Mouse (Mus musculus) ES-E14 (cell line): ENCODE measurements around the gene Cd55. TPM values are rescaled to one million over a fixed set of nuclear protein-coding genes. Genes with fewer than 3 reads are reported as not detected.

Source experiments
- DNase-seq: peaks from one replicate; pipeline ENCODE4 v3.0.0-alpha.2; 2013; ENCODE audit warnings: low read depth, low spot score
- H3K27ac ChIP-seq: 2 replicates; pipeline ENCODE4 v1.5.1; 2012; ENCODE audit warnings: low read depth, mild to moderate bottlenecking, low read length, moderate library complexity, mixed read lengths; ENCODE audit not compliant: poor library complexity, insufficient read depth, severe bottlenecking
- H3K36me3 ChIP-seq: 2 replicates; pipeline ENCODE4 v1.6.1; 2012; ENCODE audit warnings: mild to moderate bottlenecking, low read length, moderate library complexity, mixed read lengths; ENCODE audit not compliant: control insufficient read depth, poor library complexity, insufficient read depth, severe bottlenecking
- H3K4me1 ChIP-seq, 2 experiments: fragments of 150-350 bp in 1 of 2; sonication (generic) in 1 of 2; 2 replicates each; pipeline ENCODE4 v1.6.1; 2012; ENCODE audit warnings: low read length in 2 of 2, mild to moderate bottlenecking in 1 of 2, mixed read lengths in 1 of 2; ENCODE audit not compliant: control insufficient read depth in 2 of 2, insufficient read depth in 2 of 2, poor library complexity in 1 of 2
- H3K4me3 ChIP-seq, 2 experiments: fragments of 150-350 bp in 1 of 2; sonication (generic) in 1 of 2; 2 replicates each; pipeline ENCODE4 v1.5.1; 2012; ENCODE audit warnings: low read length in 2 of 2, low read depth in 1 of 2, mild to moderate bottlenecking in 1 of 2, mixed read lengths in 1 of 2; ENCODE audit not compliant: insufficient read depth in 1 of 2, poor library complexity in 1 of 2, severe bottlenecking in 1 of 2
- H3K9ac ChIP-seq: 2 replicates; pipeline ENCODE4 v1.6.1; 2012; ENCODE audit warnings: low read depth, mild to moderate bottlenecking, low read length, mixed read lengths; ENCODE audit not compliant: poor library complexity, insufficient read depth, severe bottlenecking
- H3K9me3 ChIP-seq: fragments of 150-350 bp; sonication (generic); 2 replicates; pipeline ENCODE4 v1.6.1; 2012; ENCODE audit warnings: low read depth, mild to moderate bottlenecking, low read length; ENCODE audit not compliant: control insufficient read depth, insufficient read depth
- CHD2 ChIP-seq: IDR thresholded peaks from 2 replicates; pipeline ENCODE4 v1.6.1; 2014; ENCODE audit warnings: mild to moderate bottlenecking, low read depth, low read length, inconsistent platforms
- HCFC1 ChIP-seq: IDR thresholded peaks from 2 replicates; pipeline ENCODE4 v1.6.1; 2012; ENCODE audit warnings: low read length, inconsistent platforms, borderline replicate concordance; ENCODE audit not compliant: insufficient read depth
- MAFK ChIP-seq: IDR thresholded peaks from 2 replicates; pipeline ENCODE4 v1.6.1; 2014; ENCODE audit warnings: mild to moderate bottlenecking, low read depth, low read length, inconsistent platforms; ENCODE audit not compliant: insufficient read depth
- ZC3H11A ChIP-seq: IDR thresholded peaks from 2 replicates; pipeline ENCODE4 v1.6.1; 2012; ENCODE audit warnings: low read depth, mild to moderate bottlenecking, inconsistent platforms, low read length, borderline replicate concordance
- ZNF384 ChIP-seq: IDR thresholded peaks from 2 replicates; pipeline ENCODE4 v1.6.1; 2012; ENCODE audit warnings: low read depth, low read length, inconsistent platforms
- in situ Hi-C, 2 experiments: fragments of 600-800 bp; cut with MboI; formaldehyde crosslinking; loops; one replicate each; pipeline ENCODE4 v1.15.1; 2025; ENCODE audit warnings: low sequenced_read_pairs in 2 of 2, inconsistent platforms in 1 of 2; ENCODE audit not compliant: unreplicated experiment in 2 of 2
- total RNA-seq: library from RNA; depleted of rRNA; stranded (reverse); fragments of 300-350 nt; gene quantifications from 2 replicates; pipeline ENCODE4 v1.2.3, GENCODE M21; 2012

Gene Cd55
- total RNA-seq, 1 experiment: 11.2 TPM

DNA sequence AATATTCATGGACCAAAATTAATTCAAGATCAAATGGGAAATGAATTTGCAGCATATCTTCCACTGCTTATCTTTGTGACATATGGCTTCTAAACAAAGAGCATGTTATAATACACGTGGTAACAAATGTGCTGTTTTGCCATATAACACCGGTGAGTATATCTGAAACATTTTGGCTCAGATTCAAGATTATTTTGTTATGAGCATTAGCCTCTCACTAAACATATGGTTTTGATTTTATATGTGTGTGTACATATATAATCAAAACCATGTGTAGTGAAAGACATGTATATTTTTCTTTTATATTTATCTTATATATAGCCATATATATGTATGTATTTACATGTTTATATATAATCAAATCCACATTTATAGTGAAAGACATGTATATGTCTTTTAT, 44.9 kb upstream of the Cd55 start:
- Histone ChIP-seq H3K4me1 (no peaks in the 10 kb centered on the region), H3K27ac (no peak overlapping the region), H3K36me3 (no peaks in the 10 kb centered on the region), H3K9me3 (no peaks in the 10 kb centered on the region), H3K9ac (no peak overlapping the region), H3K4me3 (no peak overlapping the region)
- DNase-seq: no peak
- in situ Hi-C loops: no loop called here
- TF ChIP-seq ZNF384 (no peak), CHD2 (no peak), MAFK (no peak), ZC3H11A (no peak), HCFC1 (no peak)

DNA sequence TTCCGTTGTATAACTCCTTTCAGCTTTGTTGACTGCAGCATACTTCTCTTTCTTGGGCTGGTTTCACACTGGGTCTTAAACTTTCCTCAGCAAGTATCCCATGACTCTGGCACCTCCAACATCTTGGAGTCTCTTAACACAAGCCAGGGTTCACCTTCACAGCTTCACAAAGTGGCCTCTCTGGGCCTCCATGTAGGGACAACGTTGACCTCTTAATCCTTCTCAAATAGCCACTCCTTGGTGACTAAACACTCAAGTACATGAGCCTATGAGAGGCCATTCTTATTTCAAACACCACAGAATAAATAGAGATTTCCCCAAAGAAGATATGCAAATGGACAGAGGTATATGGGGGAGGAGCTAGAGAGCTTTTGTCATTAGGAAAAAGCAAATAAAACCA, 37.4 kb upstream of the Cd55 start:
- TF ChIP-seq HCFC1: no peak
- no peak for TF ChIP-seq ZNF384
- TF ChIP-seq ZC3H11A: no peak
- no peak for TF ChIP-seq MAFK
- no peak for TF ChIP-seq CHD2
- Histone ChIP-seq H3K9ac (no peak overlapping the region), H3K4me1 (no peaks in the 10 kb centered on the region), H3K27ac (no peak overlapping the region), H3K36me3 (no peaks in the 10 kb centered on the region), H3K9me3 (no peaks in the 10 kb centered on the region), H3K4me3 (no peak overlapping the region)
- in situ Hi-C loops: no loop called here
- no peak for DNase-seq

DNA sequence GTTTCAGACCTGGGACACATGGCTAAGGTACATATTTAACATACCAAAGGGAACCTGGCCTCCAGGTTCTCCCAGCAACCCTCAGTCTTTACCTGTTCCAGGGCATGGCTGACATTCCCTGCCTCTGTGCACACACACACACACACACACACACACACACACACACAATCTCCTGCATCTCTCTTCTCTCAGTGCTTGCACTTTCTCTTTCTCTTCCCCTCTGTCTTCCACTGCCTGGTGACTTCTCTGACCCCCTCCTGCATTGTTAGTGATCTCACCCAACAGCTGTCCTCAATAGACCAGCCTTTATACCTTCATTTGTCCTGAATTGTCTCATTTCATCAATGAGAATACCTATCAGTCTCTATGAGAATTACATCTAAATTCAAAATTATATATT, 35.8 kb upstream of the Cd55 start:
- H3K4me1 ChIP-seq: no peaks in the 10 kb centered on the region
- no peak overlapping the region for H3K9ac ChIP-seq
- no peak overlapping the region for H3K27ac ChIP-seq
- no peak overlapping the region for H3K4me3 ChIP-seq
- in situ Hi-C loops: no loop called here
- H3K9me3 ChIP-seq: no peaks in the 10 kb centered on the region
- no peaks in the 10 kb centered on the region for H3K36me3 ChIP-seq
- DNase-seq: no peak
- TF ChIP-seq MAFK (no peak), CHD2 (no peak), ZC3H11A (no peak), HCFC1 (no peak), ZNF384 (no peak)

DNA sequence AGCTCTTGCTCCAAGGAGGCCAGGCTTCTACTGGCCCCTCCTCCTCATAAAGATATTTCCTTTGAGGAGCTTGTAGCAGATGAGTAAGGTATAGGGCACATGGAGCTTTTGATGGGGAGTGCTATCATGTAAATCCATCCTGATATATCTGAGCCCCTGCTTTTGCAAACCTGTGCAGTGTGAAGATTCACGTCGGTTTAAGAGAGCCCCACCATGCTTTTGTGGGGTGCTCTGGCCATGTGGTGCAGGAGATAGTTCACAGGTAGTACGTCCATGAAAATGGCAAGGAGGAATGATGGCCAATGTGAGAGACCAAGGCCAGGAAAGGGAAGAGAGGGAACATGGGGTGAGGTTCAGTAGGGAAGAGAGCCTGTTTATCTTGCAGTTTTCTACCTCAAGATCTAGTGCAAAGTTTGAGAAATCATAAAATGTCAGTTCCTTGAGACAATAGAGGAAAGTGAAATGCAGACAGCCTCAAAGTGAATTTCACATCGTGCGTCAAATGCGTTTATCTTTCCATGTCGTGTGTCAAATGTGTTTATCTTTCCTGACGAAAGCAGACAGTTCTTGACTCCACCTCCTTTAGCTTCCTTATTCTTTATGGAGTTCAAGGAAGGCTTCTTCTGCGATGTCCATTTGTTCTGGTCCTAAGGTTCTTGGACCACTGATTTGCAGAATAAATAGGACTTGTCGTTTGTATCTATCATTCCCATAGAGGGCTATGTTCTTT, 24.4 kb upstream of the Cd55 start:
- Histone ChIP-seq H3K4me3 (no peak overlapping the region), H3K9ac (no peak overlapping the region), H3K36me3 (no peaks in the 10 kb centered on the region), H3K4me1 (no peaks in the 10 kb centered on the region), H3K27ac (no peak overlapping the region), H3K9me3 (no peaks in the 10 kb centered on the region)
- in situ Hi-C loops: no loop called here
- DNase-seq: no peak
- TF ChIP-seq MAFK (no peak), ZC3H11A (no peak), ZNF384 (no peak), CHD2 (no peak), HCFC1 (no peak)
